11 mouse cellular contexts compared by ENCODE assay signal in the genomic region with DNA sequence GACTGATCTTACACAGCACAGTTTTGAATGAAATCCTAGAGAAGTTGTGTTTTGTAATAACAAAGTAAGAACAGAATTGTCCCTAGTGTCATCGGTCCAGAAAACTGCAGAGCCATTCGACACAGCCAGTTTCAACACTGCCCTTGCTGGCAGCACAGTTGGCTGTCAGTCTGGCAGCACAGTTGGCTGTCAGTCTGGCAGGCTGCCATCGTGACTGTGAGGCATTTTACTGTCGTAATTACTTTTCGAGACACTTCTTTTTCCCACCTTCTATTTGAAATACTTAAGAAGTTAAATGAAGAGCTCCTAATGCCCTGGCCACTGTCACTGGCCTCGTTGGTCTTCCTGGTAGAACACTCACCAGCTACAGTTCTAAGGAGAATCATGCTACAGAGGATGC. TPM values are rescaled to one million over a fixed set of nuclear protein-coding genes. Genes with fewer than 3 reads are reported as not detected.
A peak's percentile ranks its signal among the peaks of the same experiment; 100 is the strongest.
DNase-seq lines count a peak whose midpoint lies in the region; ATAC-seq lines count a peak whose summit lies in the region.
"Had no signal": no experiment of that assay in that cellular context is flagged by ENCODE, and none has a peak within 500 bp of the region (broad histone marks: within the 10 kb centered on the region; RNA-seq: fewer than 3 reads in every experiment).

No protein-coding gene starts in this region.

- H3K36me3 ChIP-seq in midbrain, embryonic 14.5 days (ENCODE audit: control insufficient read depth, insufficient read depth, low read length), result no peaks in the 10 kb centered on the region
- no peaks in the 10 kb centered on the region for H3K36me3 ChIP-seq in midbrain, embryonic 10.5 days
- H3K36me3 ChIP-seq in limb, embryonic 10.5 days, result no peaks in the 10 kb centered on the region
- H3K36me3 ChIP-seq in intestine, embryonic 15.5 days, result no peaks in the 10 kb centered on the region
- H3K36me3 ChIP-seq in hindbrain, embryonic 11.5 days (ENCODE audit: control insufficient read depth, insufficient read depth, low read length), result no peaks in the 10 kb centered on the region
- H3K36me3 ChIP-seq: limb, embryonic 13.5 days had no signal

- 82% methylated on average over 6 of the region's 6 CpGs for WGBS in midbrain, embryonic 14.5 days
- WGBS in midbrain, embryonic 10.5 days, result 90% methylated on average over 6 of the region's 6 CpGs
- WGBS in limb, embryonic 10.5 days, result 79% methylated on average over 6 of the region's 6 CpGs
- WGBS in intestine, embryonic 15.5 days, result 71% methylated on average over 6 of the region's 6 CpGs
- 85% methylated on average over 6 of the region's 6 CpGs for WGBS in hindbrain, embryonic 11.5 days

- no peak overlapping the region for H3K4me3 ChIP-seq in midbrain, embryonic 14.5 days (replicated peaks; ENCODE audit: low read depth, low read length)
- no peak overlapping the region for H3K4me3 ChIP-seq in midbrain, embryonic 10.5 days
- no peak overlapping the region for H3K4me3 ChIP-seq in limb, embryonic 10.5 days
- no peak overlapping the region for H3K4me3 ChIP-seq in intestine, embryonic 15.5 days (replicated peaks)
- no peak overlapping the region for H3K4me3 ChIP-seq in hindbrain, embryonic 11.5 days (ENCODE audit: low read depth, low read length)
- H3K4me3 ChIP-seq: limb, embryonic 13.5 days had no signal

- no peaks in the 10 kb centered on the region for H3K27me3 ChIP-seq in midbrain, embryonic 14.5 days (ENCODE audit: control insufficient read depth, insufficient read depth, low read length)
- no peaks in the 10 kb centered on the region for H3K27me3 ChIP-seq in midbrain, embryonic 10.5 days (ENCODE audit: low read depth, poor library complexity, severe bottlenecking)
- H3K27me3 ChIP-seq in limb, embryonic 10.5 days (ENCODE audit: low read depth, poor library complexity, severe bottlenecking), result no peaks in the 10 kb centered on the region
- no peaks in the 10 kb centered on the region for H3K27me3 ChIP-seq in intestine, embryonic 15.5 days (replicated peaks)
- no peaks in the 10 kb centered on the region for H3K27me3 ChIP-seq in hindbrain, embryonic 11.5 days (ENCODE audit: control insufficient read depth, insufficient read depth, low read length)
- H3K27me3 ChIP-seq: limb, embryonic 13.5 days had no signal

- H3K9me3 ChIP-seq in midbrain, embryonic 14.5 days (ENCODE audit: control insufficient read depth, low read length), result no peaks in the 10 kb centered on the region
- no peaks in the 10 kb centered on the region for H3K9me3 ChIP-seq in midbrain, embryonic 10.5 days (replicated peaks)
- no peaks in the 10 kb centered on the region for H3K9me3 ChIP-seq in limb, embryonic 10.5 days (replicated peaks)
- no peaks in the 10 kb centered on the region for H3K9me3 ChIP-seq in intestine, embryonic 15.5 days
- H3K9me3 ChIP-seq in hindbrain, embryonic 11.5 days (ENCODE audit: control insufficient read depth, low read length), result no peaks in the 10 kb centered on the region
- H3K9me3 ChIP-seq: limb, embryonic 13.5 days had no signal

- no peak overlapping the region for H3K4me2 ChIP-seq in midbrain, embryonic 14.5 days (ENCODE audit: low read length)
- no peak overlapping the region for H3K4me2 ChIP-seq in intestine, embryonic 15.5 days (replicated peaks)
- no peak overlapping the region for H3K4me2 ChIP-seq in hindbrain, embryonic 11.5 days (replicated peaks; ENCODE audit: low read depth, low read length)
- H3K4me2 ChIP-seq: limb, embryonic 13.5 days had no signal

- ATAC-seq in midbrain, embryonic 14.5 days (ENCODE audit: low FRiP score, low TSS enrichment), result no peak
- peak; percentile 71 for ATAC-seq in granulocyte monocyte progenitor cell, adult 5-6 weeks (replicated peaks; ENCODE audit: poor library complexity, severe bottlenecking)
- no peak for ATAC-seq in intestine, embryonic 15.5 days
- ATAC-seq in hindbrain, embryonic 11.5 days (ENCODE audit: low FRiP score), result no peak
- ATAC-seq in CD4-positive, CD25-positive, alpha-beta regulatory T cell, adult 4 months, result no peak

- H3K9ac ChIP-seq in midbrain, embryonic 14.5 days (replicated peaks; ENCODE audit: low read length), result no peak overlapping the region
- no peak overlapping the region for H3K9ac ChIP-seq in intestine, embryonic 15.5 days
- H3K9ac ChIP-seq in hindbrain, embryonic 11.5 days (ENCODE audit: low read depth, low read length), result no peak overlapping the region
- H3K9ac ChIP-seq: limb, embryonic 13.5 days had no signal

- peak; percentile 23 for DNase-seq in midbrain, embryonic 14.5 days
- no peak for DNase-seq in midbrain, embryonic 10.5 days (ENCODE audit: low spot score)
- DNase-seq in cerebellum, adult 11-12 months, result peak; percentile 13
- peak; percentile 11 for DNase-seq in limb, embryonic 10.5 days (ENCODE audit: low spot score)
- no peak for DNase-seq in hindbrain, embryonic 11.5 days (ENCODE audit: low spot score)

- no peaks in the 10 kb centered on the region for H3K4me1 ChIP-seq in midbrain, embryonic 14.5 days (ENCODE audit: control insufficient read depth, insufficient read depth, low read length)
- no peaks in the 10 kb centered on the region for H3K4me1 ChIP-seq in midbrain, embryonic 10.5 days
- H3K4me1 ChIP-seq in limb, embryonic 10.5 days, result no peaks in the 10 kb centered on the region
- H3K4me1 ChIP-seq in intestine, embryonic 15.5 days (replicated peaks), result no peaks in the 10 kb centered on the region
- H3K4me1 ChIP-seq in hindbrain, embryonic 11.5 days (replicated peaks; ENCODE audit: control insufficient read depth, insufficient read depth, low read length), result no peaks in the 10 kb centered on the region

- no peak overlapping the region for H3K27ac ChIP-seq in midbrain, embryonic 14.5 days (replicated peaks; ENCODE audit: low read depth, low read length)
- no peak overlapping the region for H3K27ac ChIP-seq in midbrain, embryonic 10.5 days (replicated peaks)
- H3K27ac ChIP-seq in limb, embryonic 10.5 days, result no peak overlapping the region
- no peak overlapping the region for H3K27ac ChIP-seq in intestine, embryonic 15.5 days
- no peak overlapping the region for H3K27ac ChIP-seq in hindbrain, embryonic 11.5 days (ENCODE audit: low read depth, low read length)
- H3K27ac ChIP-seq: limb, embryonic 13.5 days had no signal

RNA-seq across cellular contexts. Expression of a gene that starts 22.9 kb away (rescaled TPM):
- not detected in 2 replicates for polyA plus RNA-seq in midbrain, embryonic 14.5 days (2014; fragmentation: Nextera tagmentation; extraction: Ambion mirVana)
- 0.11 TPM in 1 of 2 replicates, not detected in the other for polyA plus RNA-seq in midbrain, embryonic 10.5 days (2016; fragmentation: Nextera tagmentation; extraction: Ambion mirVana)
- not detected in 2 replicates for total RNA-seq in granulocyte monocyte progenitor cell, adult 5-6 weeks (2014; fragmentation: Nextera tagmentation)
- total RNA-seq in granulocyte monocyte progenitor cell, adult 5-6 weeks (2017), result not detected in 2 replicates
- not detected in 2 replicates for polyA plus RNA-seq in limb, embryonic 10.5 days (2016; fragmentation: Nextera tagmentation; extraction: Ambion mirVana)
- polyA plus RNA-seq in intestine, embryonic 15.5 days (2015; fragmentation: Nextera tagmentation; extraction: Ambion mirVana), result 0.08 and 0.16 TPM in 2 replicates
- not detected in 2 replicates for polyA plus RNA-seq in hindbrain, embryonic 11.5 days (2014; fragmentation: Nextera tagmentation; extraction: Ambion mirVana)
- not detected for polyA plus RNA-seq in CD4-positive, CD25-positive, alpha-beta regulatory T cell, adult 4 months (2017; shearing (Covaris generic))
- total RNA-seq: neutrophil, adult 5-6 weeks had no signal
- polyA plus RNA-seq: frontal cortex, adult 2 months had no signal

RNA-seq across cellular contexts. Expression of a gene that starts 50.3 kb away (rescaled TPM):
- polyA plus RNA-seq in midbrain, embryonic 14.5 days (2014; fragmentation: Nextera tagmentation; extraction: Ambion mirVana), result 9.2 and 14.8 TPM in 2 replicates
- 21.3 and 22.6 TPM in 2 replicates for polyA plus RNA-seq in midbrain, embryonic 10.5 days (2016; fragmentation: Nextera tagmentation; extraction: Ambion mirVana)
- 16.3 and 18.5 TPM in 2 replicates for total RNA-seq in granulocyte monocyte progenitor cell, adult 5-6 weeks (2014; fragmentation: Nextera tagmentation)
- total RNA-seq in granulocyte monocyte progenitor cell, adult 5-6 weeks (2017), result 26.1 and 38.3 TPM in 2 replicates
- 31.8 and 38.7 TPM in 2 replicates for polyA plus RNA-seq in limb, embryonic 10.5 days (2016; fragmentation: Nextera tagmentation; extraction: Ambion mirVana)
- polyA plus RNA-seq in intestine, embryonic 15.5 days (2015; fragmentation: Nextera tagmentation; extraction: Ambion mirVana), result 15.4 and 17.7 TPM in 2 replicates
- polyA plus RNA-seq in hindbrain, embryonic 11.5 days (2014; fragmentation: Nextera tagmentation; extraction: Ambion mirVana), result 21.3 and 26.6 TPM in 2 replicates
- polyA plus RNA-seq in CD4-positive, CD25-positive, alpha-beta regulatory T cell, adult 4 months (2017; shearing (Covaris generic)), result 1 to 10 TPM; 2.9 to 5.2 TPM

Comparison
In these comparisons a context has a peak if more than half of its experiments do, and no peak if none do; other contexts are left out.
1. DNase-seq: peak in midbrain, embryonic 14.5 days (single experiment), cerebellum, adult 11-12 months (single experiment) and limb, embryonic 10.5 days (single experiment); none in midbrain, embryonic 10.5 days (single experiment) and hindbrain, embryonic 11.5 days (single experiment).